Mouse (Mus musculus) ES-Bruce4 (cell line): ENCODE measurements at regions not wholly inside any gene's neighbourhood (a gene's known extent, or its start where the extent isn't known, plus 50 kb on each side); places are given as distances from the start of the nearest gene placed in this dataset.

Source experiments
- CTCF ChIP-seq: IDR thresholded peaks from one replicate; pipeline ENCODE4 v1.8.1; 2011; ENCODE audit warnings: low read depth, low read length
- POLR2A ChIP-seq: IDR thresholded peaks from one replicate; pipeline ENCODE4 v1.8.1; 2011; ENCODE audit warnings: low read length; ENCODE audit not compliant: insufficient read depth

- TF ChIP-seq CTCF (no peak), POLR2A (no peak)
Measured at GRCm38 (mm10) chr14:46646673-46647318, 113.5 kb upstream of the Cdkn3 start.
